Mouse (Mus musculus) spleen, adult 2 months (tissue): ENCODE results near the gene Fosb. TPM values are rescaled to one million over a fixed set of nuclear protein-coding genes. Genes with fewer than 3 reads are reported as not detected.

Source experiments
- DNase-seq, 2 experiments: peaks; one replicate each; pipeline versions ENCODE4 v3.0.0 to v3.0.0-alpha.2; 2012 to 2021; ENCODE audit warnings: low spot score in 2 of 2, low read depth in 1 of 2
- H3K27ac ChIP-seq: fragments of 200-500 bp; 2 replicates; pipeline ENCODE4 v1.5.1; 2012; ENCODE audit warnings: low read length, inconsistent platforms; ENCODE audit not compliant: insufficient read depth
- H3K27me3 ChIP-seq: fragments of 200-500 bp; 2 replicates; pipeline ENCODE4 v1.6.1; 2012; ENCODE audit warnings: mild to moderate bottlenecking, moderate library complexity, low read length, inconsistent platforms; ENCODE audit not compliant: control insufficient read depth, insufficient read depth
- H3K36me3 ChIP-seq: fragments of 200-500 bp; 2 replicates; pipeline ENCODE4 v1.6.1; 2012; ENCODE audit warnings: mild to moderate bottlenecking, low read length, inconsistent platforms; ENCODE audit not compliant: control insufficient read depth, insufficient read depth
- H3K4me1 ChIP-seq: fragments of 200-500 bp; 2 replicates; pipeline ENCODE4 v1.6.1; 2011; ENCODE audit warnings: inconsistent platforms; ENCODE audit not compliant: control insufficient read depth, insufficient read depth, insufficient read length
- H3K4me3 ChIP-seq: fragments of 200-500 bp; 2 replicates; pipeline ENCODE4 v1.5.1; 2011; ENCODE audit warnings: mild to moderate bottlenecking, inconsistent platforms; ENCODE audit not compliant: insufficient read depth, insufficient read length; ENCODE audit errors: extremely low read depth
- CTCF ChIP-seq: fragments of 200-500 bp; IDR thresholded peaks from 2 replicates; pipeline ENCODE4 v1.5.1; 2011; ENCODE audit warnings: mild to moderate bottlenecking, inconsistent platforms; ENCODE audit not compliant: insufficient read depth, insufficient read length, insufficient replicate concordance; ENCODE audit errors: extremely low read depth
- POLR2A ChIP-seq: fragments of 200-500 bp; IDR thresholded peaks from 2 replicates; pipeline ENCODE4 v1.6.1; 2011; ENCODE audit warnings: low read depth, low read length, inconsistent platforms
- WGBS: fragments of 180-500 bp; shearing (Covaris S2); methylation state at CpG from one replicate; pipeline ENCODE4 v1.1.7; 2018; 5-methylcytosine and 5-hydroxymethylcytosine counted together
- polyA plus RNA-seq: library from polyadenylated mRNA; depleted of rRNA; stranded (reverse); fragments of >200 nt; gene quantifications from 2 replicates; pipeline ENCODE4 v1.2.3, GENCODE M21; 2012

Fosb gene
- polyA plus RNA-seq, 1 experiment, result 1.6 TPM

DNA sequence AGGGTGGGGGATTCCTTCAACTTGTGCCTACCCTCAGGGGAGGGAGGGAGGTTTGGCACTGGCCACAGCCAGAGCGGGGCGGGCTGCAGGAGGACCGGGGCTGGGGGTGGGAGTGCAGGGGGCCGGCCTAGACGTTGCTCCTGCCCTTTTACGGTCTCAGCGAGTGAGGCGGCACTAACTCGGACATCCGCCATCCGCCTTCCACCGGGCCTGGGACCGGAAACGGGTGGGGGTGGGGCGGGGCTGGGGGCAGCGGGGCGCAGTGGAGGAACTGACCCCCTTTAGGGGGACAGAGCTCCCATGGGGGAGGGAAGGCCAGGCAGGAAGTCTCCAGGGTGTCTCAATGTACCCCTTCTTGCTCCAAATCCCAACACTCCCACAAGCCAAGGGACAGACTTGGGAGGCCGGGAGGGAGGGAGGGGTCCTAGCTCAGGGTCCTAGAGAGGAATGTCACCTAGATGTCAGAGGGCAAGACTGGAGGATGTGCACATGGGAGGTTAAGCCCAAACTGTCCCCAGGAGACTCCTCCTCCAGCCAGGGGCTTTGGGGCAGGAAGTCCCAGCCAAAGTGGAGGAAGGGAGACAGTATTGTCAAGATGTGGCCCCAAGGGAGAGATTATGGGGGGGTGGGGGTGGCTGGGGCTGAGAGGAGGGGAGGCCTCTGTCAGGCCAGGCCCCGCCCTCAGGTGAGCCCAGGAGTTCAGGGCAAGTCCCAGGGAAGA is 40.0 kb downstream of the Fosb start:
- TF ChIP-seq POLR2A, result peak; percentile 1; the same call in 1 of the 2 replicates
- no peak for TF ChIP-seq CTCF

DNA sequence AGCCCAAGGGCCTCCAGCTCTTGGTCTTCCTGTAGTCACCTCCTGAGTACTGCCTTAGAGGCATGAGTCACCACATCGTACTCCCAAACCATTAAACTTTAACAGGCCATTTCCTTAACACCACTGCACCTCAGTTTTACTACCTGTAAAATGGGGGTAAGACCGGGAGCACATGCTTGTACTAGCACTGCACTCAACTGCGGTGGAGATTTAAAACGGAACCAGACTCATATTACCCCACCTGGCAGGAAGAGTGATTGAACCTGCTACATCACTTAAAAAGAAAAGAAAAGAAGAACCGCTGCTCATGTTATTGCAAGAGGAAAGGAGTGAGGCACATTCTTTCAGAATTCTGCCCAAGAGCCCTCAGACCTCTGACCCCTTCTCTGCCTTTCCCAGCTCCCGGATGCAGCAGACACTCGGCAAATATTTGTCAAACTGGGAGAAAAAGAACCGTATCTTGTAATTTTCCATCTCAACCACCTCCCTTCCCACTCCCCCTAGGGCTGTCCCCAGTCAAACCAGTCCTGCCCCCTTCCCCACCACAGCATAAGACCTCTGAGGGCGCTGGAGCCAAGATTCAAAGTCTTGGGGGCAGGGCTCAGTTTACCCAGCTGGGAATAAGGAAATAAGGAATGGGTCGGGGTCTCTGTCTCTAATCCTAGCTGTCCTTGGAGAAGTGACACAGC is 40.7 kb downstream of the Fosb start:
- Histone ChIP-seq H3K36me3 (peaks cover 8% of the 10 kb centered on the region), H3K4me1 (peaks cover 39% of the 10 kb centered on the region), H3K27me3 (no peaks in the 10 kb centered on the region), H3K4me3 (peak overlapping the region; percentile 91), H3K27ac (peak overlapping the region; percentile 86)
- TF ChIP-seq CTCF (no peak), POLR2A (no peak)
- no peak for DNase-seq
- 7% methylated on average over 10 of the region's 10 CpGs for WGBS

More for the DNA sequence above, 40.0 kb downstream of the Fosb start:
- no peaks in the 10 kb centered on the region for H3K27me3 ChIP-seq
- 2% methylated on average over 18 of the region's 19 CpGs for WGBS
- DNase-seq, result peak in 1 of 2 experiments; percentile 65
- H3K27ac ChIP-seq, result peak overlapping the region; percentile 96
- H3K4me3 ChIP-seq, result peak overlapping the region; percentile 91
- H3K36me3 ChIP-seq, result peaks cover 3% of the 10 kb centered on the region; the same call in 1 of the 2 replicates
- peaks cover 37% of the 10 kb centered on the region for H3K4me1 ChIP-seq

DNA sequence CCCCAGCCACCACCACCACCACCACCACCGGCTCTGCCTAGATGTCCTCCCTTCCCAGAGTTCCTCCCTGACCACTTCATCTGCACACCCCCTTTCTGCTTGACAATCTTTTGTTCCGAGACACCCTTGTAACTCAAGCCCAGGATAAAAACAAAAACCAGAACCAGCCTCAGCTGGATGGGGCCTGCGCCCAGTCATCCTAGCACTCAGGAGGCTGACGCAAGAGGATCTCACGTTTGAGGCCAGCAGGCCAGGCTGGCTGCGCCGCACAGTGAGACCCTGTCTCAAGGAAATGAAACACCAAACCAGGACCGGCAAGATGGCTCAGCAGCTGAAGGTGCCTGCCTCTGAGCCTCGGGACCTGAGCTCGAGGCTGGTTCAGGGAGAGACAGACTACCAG is 42.8 kb downstream of the Fosb start:
- no peak for TF ChIP-seq CTCF
- no peak for TF ChIP-seq POLR2A

DNA sequence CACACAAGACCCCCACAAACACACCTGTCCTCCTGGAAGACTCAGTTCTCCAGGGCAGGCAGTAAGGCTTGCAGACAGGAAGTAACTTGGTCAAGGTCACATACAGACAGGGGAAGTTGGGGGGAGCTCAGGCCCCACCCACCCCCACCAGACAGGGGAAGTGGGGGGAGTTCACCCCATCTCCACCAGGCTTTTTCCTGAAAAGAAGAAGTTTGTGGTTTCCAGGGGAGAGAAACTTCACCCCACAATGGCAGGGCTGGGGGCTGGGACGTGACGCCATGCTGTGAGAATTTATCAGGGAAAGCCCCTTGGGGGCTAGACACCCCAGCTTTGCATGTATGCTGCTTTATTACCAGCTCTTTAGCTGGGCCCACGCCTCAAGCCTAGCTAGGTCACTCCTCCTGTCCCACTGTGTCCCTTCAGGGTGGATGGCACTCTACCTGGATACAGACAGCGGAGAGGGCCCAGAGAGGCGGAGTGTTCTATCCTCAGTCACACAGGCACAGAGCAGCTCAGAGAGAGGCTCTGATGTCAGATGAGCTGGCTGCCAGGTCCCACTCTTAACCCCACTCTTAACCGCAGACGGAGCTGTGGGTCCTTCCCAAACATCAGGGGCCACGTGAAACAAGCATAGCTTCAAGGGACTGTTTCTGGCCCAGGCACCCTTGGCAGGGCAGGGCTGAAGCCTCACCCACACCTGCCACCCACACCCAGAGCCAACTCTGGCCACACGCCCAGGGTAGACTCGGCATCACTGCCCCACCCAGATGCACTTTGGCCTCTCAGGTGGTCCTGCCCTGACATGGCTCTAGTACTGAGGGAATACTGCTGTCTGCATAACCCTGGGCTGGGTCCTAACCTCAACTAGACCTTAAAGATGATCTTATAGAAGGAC is 43.7 kb downstream of the Fosb start:
- H3K4me3 ChIP-seq, result peak overlapping the region; percentile 20; the same call in 1 of the 2 replicates
- H3K4me1 ChIP-seq, result peaks cover 35% of the 10 kb centered on the region
- 6% methylated on average over 10 of the region's 10 CpGs for WGBS
- peaks cover 30% of the 10 kb centered on the region for H3K36me3 ChIP-seq
- peak; percentile 64 to 80 for DNase-seq
- H3K27me3 ChIP-seq, result no peaks in the 10 kb centered on the region
- TF ChIP-seq CTCF (no peak), POLR2A (no peak)
- H3K27ac ChIP-seq, result peak overlapping the region; percentile 87

More for the DNA sequence above, 42.8 kb downstream of the Fosb start:
- H3K36me3 ChIP-seq, result peaks cover 21% of the 10 kb centered on the region
- peaks cover 35% of the 10 kb centered on the region for H3K4me1 ChIP-seq
- H3K27ac ChIP-seq, result peak overlapping the region; percentile 59
- 27% methylated on average over 10 of the region's 10 CpGs for WGBS
- no peaks in the 10 kb centered on the region for H3K27me3 ChIP-seq
- no peak overlapping the region; the same call in 1 of the 2 replicates for H3K4me3 ChIP-seq
- no peak for DNase-seq

DNA sequence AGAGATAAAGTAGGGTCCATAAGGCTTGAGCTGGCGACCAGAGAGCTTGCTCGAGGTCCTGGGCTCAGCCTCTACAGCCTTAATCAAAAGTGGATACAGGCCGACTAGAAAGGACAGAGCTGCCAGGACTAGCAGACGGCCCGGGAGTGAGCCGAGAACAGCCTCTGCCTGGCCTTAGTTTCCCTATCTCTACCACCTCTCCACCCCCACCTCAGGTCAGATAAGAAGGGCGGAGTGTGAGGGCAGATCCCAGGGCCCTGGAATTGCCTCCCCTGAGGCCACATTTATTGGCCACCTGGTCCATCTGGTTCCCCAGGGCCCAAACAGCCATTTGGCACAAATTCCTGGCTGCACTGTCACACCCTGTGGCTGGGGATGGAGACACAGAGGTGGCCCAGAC is 44.7 kb downstream of the Fosb start:
- peak overlapping the region; percentile 68 for H3K27ac ChIP-seq
- 71% methylated on average over 7 of the region's 7 CpGs for WGBS
- H3K27me3 ChIP-seq, result no peaks in the 10 kb centered on the region
- no peak overlapping the region for H3K4me3 ChIP-seq
- H3K4me1 ChIP-seq, result peaks cover 35% of the 10 kb centered on the region
- TF ChIP-seq CTCF (no peak), POLR2A (no peak)
- peaks cover 40% of the 10 kb centered on the region for H3K36me3 ChIP-seq
- no peak for DNase-seq

DNA sequence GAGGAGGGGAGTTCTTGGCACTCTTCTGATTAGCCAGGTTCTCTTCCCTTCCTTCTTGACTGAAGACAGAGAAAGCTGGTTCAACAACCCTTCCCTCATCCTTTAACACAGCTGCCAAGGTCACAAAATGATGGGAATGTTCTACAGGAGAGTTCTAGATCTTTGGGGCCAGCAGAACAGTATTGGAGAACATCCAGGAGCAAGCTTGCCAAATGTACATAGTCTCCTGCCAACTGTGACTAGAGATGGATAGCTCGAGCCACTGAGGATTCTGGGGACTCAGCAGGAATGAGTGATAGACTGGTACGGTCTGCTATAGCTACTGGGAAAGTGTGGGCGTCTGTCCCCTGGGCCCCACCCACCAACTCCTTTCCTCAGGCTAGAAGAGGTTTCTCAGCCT is 51.5 kb downstream of the Fosb start:
- Histone ChIP-seq H3K27me3 (no peaks in the 10 kb centered on the region), H3K27ac (no peak overlapping the region), H3K36me3 (peaks cover 56% of the 10 kb centered on the region), H3K4me3 (no peak overlapping the region), H3K4me1 (peaks cover 4% of the 10 kb centered on the region; the same call in 1 of the 2 replicates)
- 71% methylated on average over 3 of the region's 3 CpGs for WGBS
- DNase-seq, result no peak
- TF ChIP-seq CTCF, result no peak
- no peak for TF ChIP-seq POLR2A
